ENCODE assay signal across 18 mouse cellular contexts in genomic region chr10:86319526-86319925, GRCm38 (mm10). TPM values are rescaled to one million over a fixed set of nuclear protein-coding genes. Genes with fewer than 3 reads are reported as not detected.
DNase-seq lines count a peak whose midpoint lies in the region; ATAC-seq and TF ChIP-seq lines count a peak whose summit lies in the region.
"Had no signal": no experiment of that assay in that cellular context is flagged by ENCODE, and none has a peak within 500 bp of the region (broad histone marks: within the 10 kb centered on the region; RNA-seq: fewer than 3 reads in every experiment).

No protein-coding gene starts in this region.

- H3K4me1 ChIP-seq in kidney, adult 2 months (ENCODE audit: control insufficient read depth, insufficient read depth, low read length): peaks cover 40% of the 10 kb centered on the region
- H3K4me1 ChIP-seq in midbrain, embryonic 16.5 days (ENCODE audit: control insufficient read depth, insufficient read depth, low read length): peaks cover 6% of the 10 kb centered on the region; the same call in 1 of the 2 replicates
- H3K4me1 ChIP-seq in midbrain, embryonic 14.5 days (ENCODE audit: control insufficient read depth, insufficient read depth, low read length): no peaks in the 10 kb centered on the region

- DNase-seq in gastrocnemius, adult 2 months: no peak
- DNase-seq in gastrocnemius, postnatal 14 days: no peak
- DNase-seq in kidney, adult 2 months: no peak
- no peak for DNase-seq in kidney, postnatal 36 days
- DNase-seq in midbrain, embryonic 14.5 days: no peak
- DNase-seq in R1 (ENCODE audit: low read depth, low spot score): peak; percentile 84
- DNase-seq in retina, embryonic 14.5 days (ENCODE audit: low spot score): no peak
- DNase-seq: adrenal gland, postnatal 10 days; B cell, adult 2 months; cerebellum, adult 11-12 months; cerebellum, adult 9-10 months; gastrocnemius, postnatal 10 days had no signal

- WGBS in kidney, adult 2 months: 32% methylated on average over 3 of the region's 3 CpGs
- 7% methylated on average over 3 of the region's 3 CpGs for WGBS in midbrain, embryonic 16.5 days
- 5% methylated on average over 3 of the region's 3 CpGs for WGBS in midbrain, embryonic 14.5 days

- no peak for TF ChIP-seq POLR2A in kidney, adult 2 months (IDR thresholded peaks at IDR 0.05; ENCODE audit: low read depth, low read length)

- no peaks in the 10 kb centered on the region for H3K27me3 ChIP-seq in kidney, adult 2 months (replicated peaks; ENCODE audit: control insufficient read depth, insufficient read depth, low read length)
- no peaks in the 10 kb centered on the region for H3K27me3 ChIP-seq in midbrain, embryonic 16.5 days (ENCODE audit: control insufficient read depth, insufficient read depth, low read depth, low read length)
- no peaks in the 10 kb centered on the region for H3K27me3 ChIP-seq in midbrain, embryonic 14.5 days (ENCODE audit: control insufficient read depth, insufficient read depth, low read length)
- H3K27me3 ChIP-seq: embryonic facial prominence, embryonic 12.5 days; forebrain, embryonic 15.5 days; heart, embryonic 13.5 days had no signal

- peaks cover 24% of the 10 kb centered on the region for H3K36me3 ChIP-seq in kidney, adult 2 months (ENCODE audit: control insufficient read depth, insufficient read depth, low read length)
- no peaks in the 10 kb centered on the region for H3K36me3 ChIP-seq in midbrain, embryonic 16.5 days (ENCODE audit: control insufficient read depth, insufficient read depth, low read length)
- H3K36me3 ChIP-seq in midbrain, embryonic 14.5 days (ENCODE audit: control insufficient read depth, insufficient read depth, low read length): no peaks in the 10 kb centered on the region
- H3K36me3 ChIP-seq: embryonic facial prominence, embryonic 12.5 days; forebrain, embryonic 15.5 days had no signal

- no peak overlapping the region for H3K4me3 ChIP-seq in gastrocnemius, adult 2 months
- H3K4me3 ChIP-seq in kidney, adult 2 months (ENCODE audit: insufficient read depth, low read depth, low read length): no peak overlapping the region
- H3K4me3 ChIP-seq in midbrain, embryonic 16.5 days (ENCODE audit: low read depth, low read length): no peak overlapping the region
- no peak overlapping the region for H3K4me3 ChIP-seq in midbrain, embryonic 14.5 days (replicated peaks; ENCODE audit: low read depth, low read length)
- H3K4me3 ChIP-seq: embryonic facial prominence, embryonic 12.5 days; forebrain, embryonic 15.5 days; heart, embryonic 13.5 days had no signal

- no peak for ATAC-seq in midbrain, embryonic 16.5 days
- no peak for ATAC-seq in midbrain, embryonic 14.5 days (ENCODE audit: low FRiP score, low TSS enrichment)
- ATAC-seq: CD4-positive, CD25-positive, alpha-beta regulatory T cell, adult 4 months; forebrain, embryonic 15.5 days had no signal

- no peaks in the 10 kb centered on the region for H3K9me3 ChIP-seq in midbrain, embryonic 16.5 days (replicated peaks; ENCODE audit: control insufficient read depth, low read length, poor library complexity, severe bottlenecking)
- no peaks in the 10 kb centered on the region for H3K9me3 ChIP-seq in midbrain, embryonic 14.5 days (ENCODE audit: control insufficient read depth, low read length)
- H3K9me3 ChIP-seq: embryonic facial prominence, embryonic 12.5 days; forebrain, embryonic 15.5 days; heart, embryonic 13.5 days had no signal

- intact Hi-C loops in gastrocnemius, adult 2 months (cut with DNase I): no loop called here
- intact Hi-C loops in gastrocnemius, postnatal 14 days (cut with DNase I; ENCODE audit: low total_unique reads): no loop called here

- H3K27ac ChIP-seq in gastrocnemius, adult 2 months: peak overlapping the region; percentile 83
- 0 out of 2 replicates have a peak overlapping the region, but pooled peaks have one; percentile 14 for H3K27ac ChIP-seq in kidney, adult 2 months (ENCODE audit: insufficient read depth, low read depth, low read length)
- H3K27ac ChIP-seq in midbrain, embryonic 16.5 days (ENCODE audit: low read length): 0 out of 2 replicates have a peak overlapping the region, but pooled peaks have one; percentile 6
- no peak overlapping the region for H3K27ac ChIP-seq in midbrain, embryonic 14.5 days (replicated peaks; ENCODE audit: low read depth, low read length)
- H3K27ac ChIP-seq: embryonic facial prominence, embryonic 12.5 days; forebrain, embryonic 15.5 days; heart, embryonic 13.5 days; hindbrain, embryonic 14.5 days had no signal

- H3K4me2 ChIP-seq in midbrain, embryonic 16.5 days (ENCODE audit: low read length): no peak overlapping the region
- no peak overlapping the region for H3K4me2 ChIP-seq in midbrain, embryonic 14.5 days (ENCODE audit: low read length)
- H3K4me2 ChIP-seq: embryonic facial prominence, embryonic 12.5 days; forebrain, embryonic 15.5 days; heart, embryonic 13.5 days; hindbrain, embryonic 14.5 days had no signal

- H3K9ac ChIP-seq in midbrain, embryonic 16.5 days (ENCODE audit: low read depth, low read length): no peak overlapping the region
- no peak overlapping the region for H3K9ac ChIP-seq in midbrain, embryonic 14.5 days (replicated peaks; ENCODE audit: low read length)
- H3K9ac ChIP-seq: embryonic facial prominence, embryonic 12.5 days; forebrain, embryonic 15.5 days; heart, embryonic 13.5 days; hindbrain, embryonic 14.5 days had no signal

- no peak for TF ChIP-seq CTCF in gastrocnemius, adult 2 months (IDR thresholded peaks at IDR 0.05)
- no peak for TF ChIP-seq CTCF in kidney, adult 2 months (conservative IDR thresholded peaks at IDR 0.05; ENCODE audit: insufficient read depth, insufficient read length, low read depth, low read length)

RNA-seq across cellular contexts. Expression of gene Timp3, which starts 19.4 kb away (rescaled TPM):
- total RNA-seq in gastrocnemius, adult 2 months (2021): 10 to 100 TPM; 71.5 to 81.6 TPM
- 10 to 100 TPM; 80.1 to 91.6 TPM for total RNA-seq in gastrocnemius, postnatal 14 days (2021)
- polyA plus RNA-seq in kidney, adult 2 months (2012; rRNA removed): 609 and 859 TPM in 2 replicates
- polyA plus RNA-seq in midbrain, embryonic 16.5 days (2015; fragmentation: Nextera tagmentation; extraction: Ambion mirVana): 30.9 and 37.4 TPM in 2 replicates
- polyA plus RNA-seq in midbrain, embryonic 14.5 days (2014; fragmentation: Nextera tagmentation; extraction: Ambion mirVana): 13.2 and 23.5 TPM in 2 replicates
- polyA plus RNA-seq: CD4-positive, CD25-positive, alpha-beta regulatory T cell, adult 4 months had no signal

Comparison
In these comparisons a context has a peak if more than half of its experiments do, and no peak if none do; other contexts are left out.
1. RNA of gene Timp3, which starts 19.4 kb away (polyA plus RNA-seq): 609 to 859 TPM in kidney, adult 2 months; 30.9 to 37.4 TPM in midbrain, embryonic 16.5 days and 13.2 to 23.5 TPM in midbrain, embryonic 14.5 days; every median in the first group is over 10 times any median in the second.